ENCODE assay signal across 24 mouse cellular contexts in genomic region chr3:76680546-76680883, GRCm38 (mm10).
DNase-seq lines count a peak whose midpoint lies in the region; ATAC-seq and TF ChIP-seq lines count a peak whose summit lies in the region.
"Had no signal": no experiment of that assay in that cellular context is flagged by ENCODE, and none has a peak within 500 bp of the region (broad histone marks: within the 10 kb centered on the region; RNA-seq: fewer than 3 reads in every experiment).

No protein-coding gene starts in this region.

- H3K9me3 ChIP-seq in forebrain, embryonic 14.5 days (replicated peaks; ENCODE audit: control insufficient read depth, low read length) = no peaks in the 10 kb centered on the region
- H3K9me3 ChIP-seq in forebrain, embryonic 11.5 days (ENCODE audit: control insufficient read depth, low read length) = no peaks in the 10 kb centered on the region
- no peaks in the 10 kb centered on the region for H3K9me3 ChIP-seq in forebrain, postnatal 0 days (ENCODE audit: low read length)
- no peaks in the 10 kb centered on the region for H3K9me3 ChIP-seq in forebrain, embryonic 13.5 days (replicated peaks)
- H3K9me3 ChIP-seq: embryonic facial prominence, embryonic 12.5 days; embryonic facial prominence, embryonic 15.5 days; heart, embryonic 10.5 days; heart, embryonic 13.5 days had no signal

- no peak overlapping the region for H3K4me3 ChIP-seq in forebrain, embryonic 14.5 days (ENCODE audit: low read depth, low read length)
- no peak overlapping the region for H3K4me3 ChIP-seq in forebrain, embryonic 11.5 days (ENCODE audit: low read depth, low read length)
- H3K4me3 ChIP-seq in forebrain, postnatal 0 days (ENCODE audit: low read depth, low read length) = no peak overlapping the region
- no peak overlapping the region for H3K4me3 ChIP-seq in forebrain, embryonic 13.5 days
- H3K4me3 ChIP-seq: embryonic facial prominence, embryonic 12.5 days; embryonic facial prominence, embryonic 15.5 days; heart, adult 2 months; heart, embryonic 10.5 days; heart, embryonic 13.5 days had no signal

- no peak overlapping the region for H3K9ac ChIP-seq in forebrain, embryonic 14.5 days (ENCODE audit: low read length)
- H3K9ac ChIP-seq in forebrain, embryonic 11.5 days (ENCODE audit: low read length) = no peak overlapping the region
- no peak overlapping the region for H3K9ac ChIP-seq in forebrain, postnatal 0 days
- H3K9ac ChIP-seq in forebrain, embryonic 13.5 days = no peak overlapping the region
- H3K9ac ChIP-seq: embryonic facial prominence, embryonic 12.5 days; embryonic facial prominence, embryonic 15.5 days; heart, embryonic 13.5 days; hindbrain, embryonic 14.5 days had no signal

- H3K27ac ChIP-seq in forebrain, embryonic 14.5 days (ENCODE audit: low read depth, low read length) = no peak overlapping the region
- no peak overlapping the region for H3K27ac ChIP-seq in forebrain, embryonic 11.5 days (ENCODE audit: low read depth, low read length)
- no peak overlapping the region for H3K27ac ChIP-seq in forebrain, postnatal 0 days (ENCODE audit: low read depth, low read length)
- H3K27ac ChIP-seq in forebrain, embryonic 13.5 days = no peak overlapping the region
- H3K27ac ChIP-seq: embryonic facial prominence, embryonic 12.5 days; embryonic facial prominence, embryonic 15.5 days; heart, adult 2 months; heart, embryonic 10.5 days; heart, embryonic 13.5 days; hindbrain, embryonic 14.5 days; hindbrain, postnatal 0 days had no signal

- H3K27me3 ChIP-seq in forebrain, embryonic 14.5 days (replicated peaks; ENCODE audit: control insufficient read depth, insufficient read depth, low read length) = no peaks in the 10 kb centered on the region
- H3K27me3 ChIP-seq in forebrain, embryonic 11.5 days (ENCODE audit: control insufficient read depth, insufficient read depth, low read length) = no peaks in the 10 kb centered on the region
- H3K27me3 ChIP-seq in forebrain, postnatal 0 days (ENCODE audit: insufficient read depth, low read length) = no peaks in the 10 kb centered on the region
- H3K27me3 ChIP-seq in forebrain, embryonic 13.5 days = no peaks in the 10 kb centered on the region
- H3K27me3 ChIP-seq: embryonic facial prominence, embryonic 12.5 days; embryonic facial prominence, embryonic 15.5 days; heart, embryonic 13.5 days had no signal

- DNase-seq in forebrain, embryonic 14.5 days (ENCODE audit: low spot score) = peak; percentile 55
- no peak for DNase-seq in forebrain, embryonic 11.5 days (ENCODE audit: low spot score)
- DNase-seq in forebrain, postnatal 0 days = peak; percentile 50
- DNase-seq in brain, adult 2 months (ENCODE audit: low read depth, low spot score) = peak; percentile 40
- peak; percentile 36 for DNase-seq in telencephalon, adult 2 months (ENCODE audit: low read depth, low spot score)
- no peak for DNase-seq in T-cell, adult 2 months (ENCODE audit: low spot score)
- DNase-seq: adrenal gland, postnatal 10 days; adrenal gland, postnatal 36 days; cerebellum, adult 18-20 months; cerebellum, adult 9-10 months; cerebellum, postnatal 14 days; gastrocnemius, postnatal 25 days; heart, adult 2 months; heart, postnatal 4 days; kidney, adult 18-20 months had no signal

- H3K36me3 ChIP-seq in forebrain, embryonic 14.5 days (ENCODE audit: control insufficient read depth, insufficient read depth, low read length) = no peaks in the 10 kb centered on the region
- H3K36me3 ChIP-seq in forebrain, embryonic 11.5 days (ENCODE audit: control insufficient read depth, insufficient read depth, low read length) = no peaks in the 10 kb centered on the region
- no peaks in the 10 kb centered on the region for H3K36me3 ChIP-seq in forebrain, postnatal 0 days (ENCODE audit: insufficient read depth)
- no peaks in the 10 kb centered on the region for H3K36me3 ChIP-seq in forebrain, embryonic 13.5 days (ENCODE audit: poor library complexity, severe bottlenecking)
- H3K36me3 ChIP-seq: embryonic facial prominence, embryonic 12.5 days; embryonic facial prominence, embryonic 15.5 days; heart, embryonic 10.5 days; heart, embryonic 13.5 days had no signal

- TF ChIP-seq CTCF in forebrain, postnatal 0 days (IDR thresholded peaks at IDR 0.05; ENCODE audit: low read depth) = no peak

- 84% methylated on average over 2 of the region's 2 CpGs for WGBS in forebrain, embryonic 14.5 days
- 84% methylated on average over 2 of the region's 2 CpGs for WGBS in forebrain, embryonic 11.5 days
- WGBS in forebrain, postnatal 0 days = 61% methylated on average over 2 of the region's 2 CpGs
- 87% methylated on average over 2 of the region's 2 CpGs for WGBS in forebrain, embryonic 13.5 days

- H3K4me2 ChIP-seq in forebrain, embryonic 14.5 days (ENCODE audit: low read length) = no peak overlapping the region
- no peak overlapping the region for H3K4me2 ChIP-seq in forebrain, embryonic 11.5 days (ENCODE audit: low read depth, low read length, severe bottlenecking)
- no peak overlapping the region for H3K4me2 ChIP-seq in forebrain, postnatal 0 days (ENCODE audit: low read depth)
- H3K4me2 ChIP-seq in forebrain, embryonic 13.5 days = no peak overlapping the region
- H3K4me2 ChIP-seq: embryonic facial prominence, embryonic 12.5 days; embryonic facial prominence, embryonic 15.5 days; heart, embryonic 13.5 days; hindbrain, embryonic 14.5 days had no signal

- H3K4me1 ChIP-seq in forebrain, embryonic 14.5 days (ENCODE audit: control insufficient read depth, insufficient read depth, low read length) = no peaks in the 10 kb centered on the region
- H3K4me1 ChIP-seq in forebrain, embryonic 11.5 days (replicated peaks; ENCODE audit: control insufficient read depth, insufficient read depth, low read length) = no peaks in the 10 kb centered on the region
- H3K4me1 ChIP-seq in forebrain, postnatal 0 days (ENCODE audit: insufficient read depth) = no peaks in the 10 kb centered on the region
- no peaks in the 10 kb centered on the region for H3K4me1 ChIP-seq in forebrain, embryonic 13.5 days
- H3K4me1 ChIP-seq: embryonic facial prominence, embryonic 12.5 days; embryonic facial prominence, embryonic 15.5 days; heart, embryonic 10.5 days; heart, embryonic 13.5 days had no signal

- no peak; the same call in 1 of the 2 replicates for ATAC-seq in forebrain, embryonic 14.5 days
- ATAC-seq in forebrain, embryonic 11.5 days (replicated peaks; ENCODE audit: low FRiP score) = no peak
- peak; percentile 84 for ATAC-seq in forebrain, postnatal 0 days
- ATAC-seq in forebrain, embryonic 13.5 days = no peak
- ATAC-seq: inflammation-experienced regulatory T-cells, adult 6 months; intestine, embryonic 16.5 days had no signal

Comparison
In these comparisons a context has a peak if more than half of its experiments do, and no peak if none do; other contexts are left out.
1. DNase-seq: peak in forebrain, embryonic 14.5 days (single experiment), forebrain, postnatal 0 days (single experiment), brain, adult 2 months (single experiment) and telencephalon, adult 2 months (single experiment); none in forebrain, embryonic 11.5 days (single experiment) and T-cell, adult 2 months (single experiment).